Mouse (Mus musculus) liver, embryonic 14.5 days (tissue): ENCODE measurements around the gene Zfr2. TPM values are rescaled to one million over a fixed set of nuclear protein-coding genes. Genes with fewer than 3 reads are reported as not detected.

Source experiments
- ATAC-seq: fragments of 200-750 bp; cut with Nextera tagmentation; 2 replicates; pipeline ENCODE4 v1.8.0; 2017; ENCODE audit warnings: moderate number of reproducible peaks, mild to moderate bottlenecking, moderate library complexity; ENCODE audit not compliant: insufficient read depth
- DNase-seq, 3 experiments: peaks; one replicate each; pipeline ENCODE4 v3.0.0-alpha.2; 2012 to 2013; ENCODE audit warnings: low read depth in 3 of 3, low spot score in 3 of 3
- H3K27ac ChIP-seq: fragments of 300-500 bp; sonication (generic); 2 replicates; pipeline ENCODE4 v1.5.1; 2014; ENCODE audit warnings: moderate library complexity, mild to moderate bottlenecking, control low read depth, inconsistent platforms
- H3K27me3 ChIP-seq: fragments of 300-500 bp; sonication (generic); 2 replicates; pipeline ENCODE4 v1.6.1; 2014; ENCODE audit warnings: mild to moderate bottlenecking, low read length, moderate library complexity; ENCODE audit not compliant: control insufficient read depth, insufficient read depth
- H3K36me3 ChIP-seq: fragments of 300-500 bp; sonication (generic); replicated peaks from 2 replicates; pipeline ENCODE4 v1.6.1; 2014; ENCODE audit warnings: low read depth; ENCODE audit not compliant: control insufficient read depth, insufficient read depth
- H3K4me1 ChIP-seq, 2 experiments: fragments of 200-500 bp in 1 of 2; fragments of 300-500 bp in 1 of 2; sonication (generic) in 1 of 2; replicated peaks; 2 replicates each; pipeline ENCODE4 v1.6.1; 2012 to 2014; ENCODE audit warnings: antibody characterized with exemption in 1 of 2, inconsistent platforms in 1 of 2, low read length in 1 of 2; ENCODE audit not compliant: control insufficient read depth in 2 of 2, insufficient read depth in 2 of 2
- H3K4me2 ChIP-seq: fragments of 300-500 bp; sonication (generic); 2 replicates; pipeline ENCODE4 v1.6.1; 2014; ENCODE audit warnings: low read depth, mild to moderate bottlenecking, control low read depth, moderate library complexity
- H3K4me3 ChIP-seq, 2 experiments: fragments of 200-500 bp in 1 of 2; fragments of 300-500 bp in 1 of 2; sonication (generic) in 1 of 2; 2 replicates each; pipeline ENCODE4 v1.5.1; 2012 to 2014; ENCODE audit warnings: low read depth in 2 of 2, low read length in 2 of 2, mild to moderate bottlenecking in 2 of 2, control low read depth in 1 of 2, inconsistent platforms in 1 of 2, moderate library complexity in 1 of 2; ENCODE audit not compliant: insufficient read depth in 1 of 2
- H3K9ac ChIP-seq: fragments of 300-500 bp; sonication (generic); replicated peaks from 2 replicates; pipeline ENCODE4 v1.6.1; 2014; ENCODE audit warnings: mild to moderate bottlenecking, control low read depth, moderate library complexity
- H3K9me3 ChIP-seq: fragments of 300-500 bp; sonication (generic); 2 replicates; pipeline ENCODE4 v1.6.1; 2016; ENCODE audit warnings: low read length, mixed read lengths; ENCODE audit not compliant: control insufficient read depth
- CTCF ChIP-seq: IDR thresholded peaks from 2 replicates; pipeline ENCODE4 v1.5.1; 2016; ENCODE audit warnings: antibody characterized with exemption, low read depth, control low read depth
- EP300 ChIP-seq: IDR thresholded peaks from 2 replicates; pipeline ENCODE4 v1.6.1; 2016; ENCODE audit warnings: antibody characterized with exemption, low read depth
- WGBS: fragments of 180-500 bp; shearing (Covaris S2); extraction: QIAGEN DNeasy Blood & Tissue Kit; methylation state at CpG from one replicate; pipeline ENCODE4 v1.1.7; 2014; ENCODE audit not compliant: insufficient replicate concordance; 5-methylcytosine and 5-hydroxymethylcytosine counted together
- polyA plus RNA-seq, 2 experiments: library from polyadenylated mRNA; depleted of rRNA in 1 of 2; stranded (reverse) in 1 of 2; unstranded in 1 of 2; fragments of >200 nt; fragmentation: Nextera tagmentation in 1 of 2; extraction: Ambion mirVana in 1 of 2; gene quantifications; 2 replicates each; pipeline versions ENCODE4 v1.2.1 to v1.2.3; 2012 to 2014

The Zfr2 gene
- polyA plus RNA-seq, 2 experiments = 0.38 to 0.46 TPM

DNA sequence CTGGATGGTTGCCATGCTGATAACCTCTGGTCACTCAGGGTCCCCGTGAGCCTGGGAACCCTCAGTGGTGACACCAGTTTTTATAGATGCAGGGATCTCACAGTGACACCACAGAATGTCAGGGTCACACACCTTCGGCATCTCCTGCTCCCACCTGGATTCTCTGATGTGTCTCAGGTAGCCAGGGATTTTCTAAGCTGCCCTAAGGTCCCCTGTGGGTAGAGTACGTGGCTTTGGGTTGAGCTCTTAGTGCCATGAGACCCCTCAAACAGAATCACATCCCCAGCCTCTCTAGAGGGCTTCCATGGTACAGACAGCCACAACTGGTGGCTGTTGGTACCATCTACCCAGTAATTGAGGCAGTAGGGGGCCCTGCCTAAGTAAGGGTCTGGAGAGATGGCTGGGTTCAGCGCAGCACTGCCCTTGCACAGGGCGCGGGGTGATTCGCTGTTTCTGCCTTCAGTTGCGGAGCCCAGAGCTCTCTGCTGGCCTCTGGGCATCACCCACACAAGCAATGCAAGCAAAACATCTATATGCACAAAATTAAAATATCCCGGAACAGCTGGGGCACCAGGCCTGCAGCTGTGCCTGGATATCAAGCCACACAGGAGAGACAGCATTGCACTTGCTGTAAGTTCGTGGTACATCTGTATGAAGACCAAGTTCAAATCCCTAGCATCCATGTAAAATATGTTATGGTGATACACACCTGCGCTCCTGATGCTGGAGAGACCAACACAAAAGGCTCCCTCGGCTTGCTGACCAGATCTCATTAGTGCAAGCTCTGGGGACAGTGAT is 3.7 kb downstream of the Zfr2 start:
- Histone ChIP-seq H3K4me1 (peaks cover 2 to 3% of the 10 kb centered on the region in 2 experiments; a peak in 2 of 4 replicates), H3K27me3 (peaks cover 27% of the 10 kb centered on the region), H3K9ac (no peak overlapping the region), H3K36me3 (no peaks in the 10 kb centered on the region), H3K4me3 (no peak overlapping the region), H3K27ac (no peak overlapping the region), H3K9me3 (no peaks in the 10 kb centered on the region), H3K4me2 (no peak overlapping the region)
- DNase-seq (no peak), ATAC-seq (no peak)
- 66% methylated on average over 12 of the region's 12 CpGs for WGBS
- no peak for TF ChIP-seq CTCF
- TF ChIP-seq EP300 = no peak

DNA sequence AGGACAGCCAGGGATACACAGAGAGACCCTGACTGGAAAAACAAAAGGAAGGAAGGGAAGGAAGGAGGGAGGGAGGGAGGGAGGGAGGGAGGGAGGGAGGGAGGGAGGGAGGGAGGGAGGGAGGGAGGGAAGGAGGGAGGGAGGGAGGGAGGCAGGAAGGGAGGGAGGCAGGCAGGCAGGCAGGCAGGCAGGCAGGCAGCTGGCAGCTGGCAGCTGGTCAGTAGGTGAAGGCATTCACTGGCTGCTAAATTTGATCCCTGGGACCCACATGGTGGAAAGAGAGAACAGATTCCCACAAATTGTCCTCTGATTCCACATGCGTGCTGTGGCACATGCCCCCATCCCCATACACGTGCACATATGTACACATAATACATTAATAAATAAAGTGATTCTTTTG is 5.7 kb downstream of the Zfr2 start:
- DNase-seq (no peak), ATAC-seq (no peak)
- Histone ChIP-seq H3K4me2 (no peak overlapping the region), H3K27ac (no peak overlapping the region), H3K4me1 (no peaks in the 10 kb centered on the region; a peak in 2 of 4 replicates), H3K9ac (no peak overlapping the region), H3K9me3 (no peaks in the 10 kb centered on the region), H3K4me3 (no peak overlapping the region), H3K27me3 (peaks cover 28% of the 10 kb centered on the region), H3K36me3 (no peaks in the 10 kb centered on the region)
- TF ChIP-seq CTCF (no peak), EP300 (no peak)
- WGBS = 81% methylated on average over 2 of the region's 2 CpGs

DNA sequence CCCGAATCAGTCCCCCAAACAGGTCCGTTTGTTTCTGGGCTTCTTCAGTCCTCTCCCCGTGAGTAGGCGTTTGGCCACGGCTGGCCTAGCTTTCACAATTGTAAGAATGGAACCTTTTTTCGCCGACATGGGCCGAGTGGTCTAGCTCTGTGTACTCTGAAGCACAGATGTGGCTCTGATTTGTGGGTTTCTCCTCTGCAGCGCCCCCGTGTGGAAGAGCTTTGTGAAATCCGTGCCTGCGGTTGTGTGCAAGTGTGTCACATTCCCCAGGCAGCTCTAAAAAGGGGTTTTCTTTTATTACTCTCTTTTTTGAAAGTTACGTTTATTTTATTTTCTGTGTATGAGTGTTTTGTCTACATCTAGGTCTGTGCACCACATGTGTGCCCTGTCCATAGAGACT is 7.9 kb downstream of the Zfr2 start:
- TF ChIP-seq EP300 (no peak), CTCF (peak; percentile 74)
- H3K9me3 ChIP-seq = no peaks in the 10 kb centered on the region
- H3K36me3 ChIP-seq = no peaks in the 10 kb centered on the region
- 20% methylated on average over 13 of the region's 13 CpGs for WGBS
- H3K27ac ChIP-seq = no peak overlapping the region
- H3K4me3 ChIP-seq = no peak overlapping the region
- no peak overlapping the region for H3K4me2 ChIP-seq
- H3K4me1 ChIP-seq = no peaks in the 10 kb centered on the region
- peak in 2 of 3 experiments; percentile 14 to 33 for DNase-seq
- peaks cover 28% of the 10 kb centered on the region for H3K27me3 ChIP-seq
- no peak for ATAC-seq
- no peak overlapping the region for H3K9ac ChIP-seq

DNA sequence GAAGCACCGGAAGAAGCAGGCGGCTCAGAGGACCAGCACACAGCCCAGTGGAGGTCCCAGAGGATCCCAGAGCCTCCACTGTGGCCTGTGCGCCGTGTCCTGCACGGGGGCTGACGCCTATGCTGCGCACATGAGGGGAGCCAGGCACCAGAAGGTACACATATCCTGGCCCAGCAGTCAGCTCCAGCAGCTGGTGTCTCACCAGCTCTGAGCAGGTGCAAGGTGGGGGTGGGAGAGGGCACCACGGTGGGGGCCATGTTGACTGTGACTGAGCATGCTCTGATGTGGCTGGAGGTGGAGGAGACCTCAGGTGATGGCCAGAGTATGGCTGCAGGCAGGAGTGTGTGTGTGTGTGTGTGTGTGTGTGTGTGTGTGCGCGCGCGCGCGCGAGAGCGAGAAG is 9.1 kb downstream of the Zfr2 start:
- H3K4me2 ChIP-seq = no peak overlapping the region
- H3K27me3 ChIP-seq = peaks cover 28% of the 10 kb centered on the region
- no peak for TF ChIP-seq EP300
- no peak for TF ChIP-seq CTCF
- H3K27ac ChIP-seq = no peak overlapping the region
- no peaks in the 10 kb centered on the region for H3K4me1 ChIP-seq
- whole genome bisulfite sequencing = 83% methylated on average over 16 of the region's 16 CpGs
- no peak overlapping the region for H3K9ac ChIP-seq
- DNase-seq (no peak), ATAC-seq (no peak)
- no peak overlapping the region for H3K4me3 ChIP-seq
- H3K9me3 ChIP-seq = no peaks in the 10 kb centered on the region
- no peaks in the 10 kb centered on the region for H3K36me3 ChIP-seq

DNA sequence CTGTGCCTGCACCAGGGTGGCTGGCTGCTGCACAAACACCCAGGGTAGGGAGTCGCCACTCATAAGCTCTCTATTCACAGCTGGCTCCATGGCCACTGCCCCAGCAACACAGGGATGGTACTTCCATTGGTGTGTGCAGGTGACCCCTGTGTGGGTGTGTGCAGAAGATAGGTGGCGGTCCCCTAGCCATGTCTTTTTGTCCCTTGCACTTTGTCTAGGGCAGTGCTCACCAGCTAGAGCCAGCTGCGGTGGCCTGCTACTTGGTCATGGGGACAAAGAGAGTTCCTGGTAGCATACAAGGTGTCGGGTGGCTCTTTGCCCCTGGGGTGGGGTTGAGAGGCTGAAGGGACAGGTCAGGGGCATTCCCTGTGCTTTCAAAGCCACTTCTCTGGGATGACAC is 11.2 kb downstream of the Zfr2 start:
- Histone ChIP-seq H3K27ac (no peak overlapping the region), H3K4me2 (no peak overlapping the region), H3K9me3 (no peaks in the 10 kb centered on the region), H3K4me1 (no peaks in the 10 kb centered on the region), H3K36me3 (no peaks in the 10 kb centered on the region), H3K27me3 (peaks cover 24% of the 10 kb centered on the region), H3K9ac (no peak overlapping the region), H3K4me3 (no peak overlapping the region)
- WGBS = 57% methylated on average over 4 of the region's 4 CpGs
- no peak for DNase-seq
- no peak for TF ChIP-seq CTCF
- TF ChIP-seq EP300 = no peak
- ATAC-seq = no peak
